Mouse (Mus musculus): ENCODE results near the gene Olfr826. TPM values are rescaled to one million over a fixed set of nuclear protein-coding genes. Genes with fewer than 3 reads are reported as not detected.
"Not testable (repeated sequence)": the region's sequence is repeated elsewhere in the genome, so short reads cannot be mapped to it uniquely, and the experiment has no call there.

The Olfr826 gene
- not detected in 2 replicates for polyA plus RNA-seq (2012; rRNA removed)

GRCm38 (mm10) chr10:130184086-130184485 lies at the start of gene Olfr826:
TSS of gene Olfr826 (minus strand) at chr10:130184186.
- Histone ChIP-seq H3K27ac (ENCODE audit: insufficient read depth, low read length) (no peak within 1 kb of the TSS), H3K4me1 (ENCODE audit: control insufficient read depth, insufficient read depth, low read length) (no peaks in the 10 kb centered on the region), H3K4me3 (ENCODE audit: insufficient read depth, low read length) (no peak within 1 kb of the TSS)
- no peak for TF ChIP-seq POLR2A (IDR thresholded peaks at IDR 0.05; ENCODE audit: extremely low read depth, insufficient read depth, low read length)
- no peak for TF ChIP-seq CTCF (IDR thresholded peaks at IDR 0.05; ENCODE audit: extremely low read depth, insufficient read depth, low read length)

DNA sequence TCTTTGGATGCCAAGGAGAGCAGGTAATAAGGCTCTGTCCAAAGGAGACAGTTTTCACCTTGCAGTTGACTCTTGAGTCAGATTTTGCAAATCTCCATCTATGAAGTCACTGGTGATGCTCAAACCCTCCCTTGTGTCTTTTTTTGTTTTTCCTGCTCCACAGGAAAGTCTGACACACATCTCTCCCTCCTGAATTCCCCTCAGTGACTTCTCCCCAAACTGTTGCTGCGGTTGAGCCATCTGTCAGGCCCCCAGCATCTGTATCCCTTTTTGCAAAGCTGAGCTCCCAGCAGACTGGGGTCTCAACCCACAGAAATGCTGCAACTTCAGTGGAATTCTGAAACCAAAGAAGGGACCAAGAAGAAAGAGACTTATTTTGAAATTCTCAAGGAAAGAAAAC lies 48.1 kb upstream of the Olfr826 start:
- TF ChIP-seq CTCF (IDR thresholded peaks at IDR 0.05; ENCODE audit: extremely low read depth, insufficient read depth, low read length) (no peak), POLR2A (IDR thresholded peaks at IDR 0.05; ENCODE audit: extremely low read depth, insufficient read depth, low read length) (no peak)
- no peak overlapping the region for H3K4me3 ChIP-seq (ENCODE audit: insufficient read depth, low read length)
- no peaks in the 10 kb centered on the region for H3K4me1 ChIP-seq (ENCODE audit: control insufficient read depth, insufficient read depth, low read length)
- H3K27ac ChIP-seq (ENCODE audit: insufficient read depth, low read length) = no peak overlapping the region

- TF ChIP-seq POLR2A (IDR thresholded peaks at IDR 0.05; ENCODE audit: extremely low read depth, insufficient read depth, low read length) (no peak), CTCF (IDR thresholded peaks at IDR 0.05; ENCODE audit: extremely low read depth, insufficient read depth, low read length) (peak; percentile 18; the same call in 1 of the 2 replicates)
These were observed 45.6 kb upstream of the Olfr826 start for GRCm38 (mm10) chr10:130229584-130229983.

DNA sequence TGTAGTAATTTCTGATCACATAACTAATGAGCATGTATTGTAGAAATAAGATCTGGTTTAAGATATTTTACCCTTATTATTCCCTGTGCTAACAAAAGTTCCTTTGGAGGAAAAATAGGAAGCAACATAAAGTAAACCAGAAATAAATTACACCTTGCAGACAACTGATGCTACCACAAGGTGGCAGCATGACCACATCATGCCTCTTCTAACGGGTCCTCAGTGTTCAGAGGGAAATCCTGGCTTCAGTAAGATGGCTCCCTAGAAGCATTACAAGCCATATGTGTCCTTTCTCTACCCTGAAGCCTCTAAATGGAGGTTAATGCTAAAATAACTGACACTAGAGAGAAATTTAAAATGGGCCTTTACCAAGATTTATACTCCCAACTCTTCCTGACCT lies 44.3 kb upstream of the Olfr826 start:
- Histone ChIP-seq H3K4me1 (ENCODE audit: control insufficient read depth, insufficient read depth, low read length) (no peaks in the 10 kb centered on the region), H3K27ac (ENCODE audit: insufficient read depth, low read length) (no peak overlapping the region), H3K4me3 (ENCODE audit: insufficient read depth, low read length) (no peak overlapping the region)
- TF ChIP-seq CTCF (IDR thresholded peaks at IDR 0.05; ENCODE audit: extremely low read depth, insufficient read depth, low read length) (peak; percentile 92), POLR2A (IDR thresholded peaks at IDR 0.05; ENCODE audit: extremely low read depth, insufficient read depth, low read length) (no peak)

More at GRCm38 (mm10) chr10:130229584-130229983, 45.6 kb upstream of the Olfr826 start:
- Histone ChIP-seq H3K27ac (ENCODE audit: insufficient read depth, low read length) (no peak overlapping the region), H3K4me3 (ENCODE audit: insufficient read depth, low read length) (no peak overlapping the region), H3K4me1 (ENCODE audit: control insufficient read depth, insufficient read depth, low read length) (no peaks in the 10 kb centered on the region)

- no peak overlapping the region for H3K27ac ChIP-seq (ENCODE audit: insufficient read depth, low read length)
- no peak overlapping the region for H3K4me3 ChIP-seq (ENCODE audit: insufficient read depth, low read length)
- TF ChIP-seq POLR2A (IDR thresholded peaks at IDR 0.05; ENCODE audit: extremely low read depth, insufficient read depth, low read length) (no peak), CTCF (IDR thresholded peaks at IDR 0.05; ENCODE audit: extremely low read depth, insufficient read depth, low read length) (no peak)
- no peaks in the 10 kb centered on the region for H3K4me1 ChIP-seq (ENCODE audit: control insufficient read depth, insufficient read depth, low read length)
These were observed 41.0 kb upstream of the Olfr826 start for GRCm38 (mm10) chr10:130225034-130225433.

- TF ChIP-seq CTCF (IDR thresholded peaks at IDR 0.05; ENCODE audit: extremely low read depth, insufficient read depth, low read length) (no peak), POLR2A (IDR thresholded peaks at IDR 0.05; ENCODE audit: extremely low read depth, insufficient read depth, low read length) (no peak)
- Histone ChIP-seq H3K27ac (ENCODE audit: insufficient read depth, low read length) (no peak within 1 kb of the TSS), H3K4me3 (ENCODE audit: insufficient read depth, low read length) (no peak within 1 kb of the TSS), H3K4me1 (ENCODE audit: control insufficient read depth, insufficient read depth, low read length) (no peaks in the 10 kb centered on the region)
These were observed 30.3 kb upstream of the Olfr826 start, which contains the start of gene Olfr827 for GRCm38 (mm10) chr10:130214303-130214702. TSS of gene Olfr827 (minus strand) at chr10:130214403.

GRCm38 (mm10) chr10:130166666-130167065 lies 17.3 kb downstream of the Olfr826 start, which contains the start of gene Olfr825:
TSS of gene Olfr825 (minus strand) at chr10:130166766.
- no peak within 1 kb of the TSS for H3K4me3 ChIP-seq (ENCODE audit: insufficient read depth, low read length)
- TF ChIP-seq CTCF (IDR thresholded peaks at IDR 0.05; ENCODE audit: extremely low read depth, insufficient read depth, low read length) = no peak
- no peak for TF ChIP-seq POLR2A (IDR thresholded peaks at IDR 0.05; ENCODE audit: extremely low read depth, insufficient read depth, low read length)
- no peaks in the 10 kb centered on the region for H3K4me1 ChIP-seq (ENCODE audit: control insufficient read depth, insufficient read depth, low read length)
- no peak within 1 kb of the TSS for H3K27ac ChIP-seq (ENCODE audit: insufficient read depth, low read length)

DNA sequence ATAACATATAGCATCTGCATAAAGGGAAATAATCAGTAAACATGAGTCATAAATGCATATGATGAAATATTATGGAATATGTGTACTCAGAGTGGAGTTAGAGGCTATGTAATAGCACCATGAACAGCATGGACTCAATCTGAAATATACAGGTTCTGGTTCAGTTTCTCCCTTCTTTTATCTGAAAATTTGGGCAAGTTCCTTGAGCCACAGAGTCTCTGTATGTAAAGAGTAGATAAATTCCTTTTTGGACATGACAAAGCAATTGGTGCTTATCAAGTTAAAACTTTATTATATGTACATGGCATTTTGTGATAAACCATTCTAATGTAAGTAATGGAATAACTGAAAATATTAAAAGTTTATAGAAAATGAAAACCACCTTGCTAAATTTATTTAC lies 18.8 kb downstream of the Olfr826 start:
- Histone ChIP-seq H3K4me1 (ENCODE audit: control insufficient read depth, insufficient read depth, low read length) (no peaks in the 10 kb centered on the region), H3K4me3 (ENCODE audit: insufficient read depth, low read length) (no peak overlapping the region), H3K27ac (ENCODE audit: insufficient read depth, low read length) (no peak overlapping the region)
- TF ChIP-seq CTCF (IDR thresholded peaks at IDR 0.05; ENCODE audit: extremely low read depth, insufficient read depth, low read length) (no peak), POLR2A (IDR thresholded peaks at IDR 0.05; ENCODE audit: extremely low read depth, insufficient read depth, low read length) (no peak)

DNA sequence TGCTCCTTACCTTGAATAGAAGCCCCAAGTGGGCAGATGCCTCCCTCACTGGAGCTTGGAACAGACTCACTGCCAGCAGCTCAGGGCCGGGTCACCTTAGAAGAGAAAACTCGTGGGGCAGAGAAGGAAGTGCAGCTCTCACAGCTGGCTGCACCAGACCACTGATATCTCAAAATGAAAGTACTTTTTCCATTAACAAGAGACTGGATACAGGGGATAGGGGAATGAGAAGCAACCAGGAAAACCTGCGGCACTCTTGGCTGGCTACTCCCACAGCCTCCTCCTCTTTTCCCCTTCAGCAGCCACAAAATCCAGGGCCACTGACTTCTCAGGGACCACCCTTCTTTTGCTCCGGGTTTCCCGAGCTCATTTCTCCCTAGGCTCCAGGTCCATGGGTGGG lies 39.9 kb downstream of the Olfr826 start:
- no peak overlapping the region for H3K27ac ChIP-seq (ENCODE audit: insufficient read depth, low read length)
- H3K4me1 ChIP-seq (ENCODE audit: control insufficient read depth, insufficient read depth, low read length) = no peaks in the 10 kb centered on the region
- H3K4me3 ChIP-seq (ENCODE audit: insufficient read depth, low read length) = no peak overlapping the region
- no peak for TF ChIP-seq POLR2A (IDR thresholded peaks at IDR 0.05; ENCODE audit: extremely low read depth, insufficient read depth, low read length)
- no peak for TF ChIP-seq CTCF (IDR thresholded peaks at IDR 0.05; ENCODE audit: extremely low read depth, insufficient read depth, low read length)

DNA sequence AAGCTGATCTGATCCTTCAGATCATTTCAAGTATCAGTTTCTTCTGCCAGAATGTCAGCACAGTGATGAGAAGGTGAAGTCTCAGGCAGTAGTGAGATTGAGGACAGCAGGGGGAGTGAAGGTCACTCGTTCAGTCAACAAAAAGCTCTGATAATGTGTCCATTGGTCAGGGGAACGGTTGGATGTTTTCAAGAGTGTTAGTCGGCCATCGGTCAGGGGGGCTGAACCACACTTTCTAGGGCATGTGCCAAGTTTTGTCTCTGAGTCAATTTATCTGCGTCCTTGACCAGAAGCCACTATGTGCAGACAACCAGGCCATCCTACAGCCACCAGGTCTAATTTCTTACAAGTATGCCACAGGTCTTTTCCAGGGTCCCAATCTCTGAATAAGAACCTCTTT lies 41.5 kb downstream of the Olfr826 start:
- not testable (repeated sequence) for H3K4me1 ChIP-seq (ENCODE audit: control insufficient read depth, insufficient read depth, low read length); H3K27ac ChIP-seq (ENCODE audit: insufficient read depth, low read length); H3K4me3 ChIP-seq (ENCODE audit: insufficient read depth, low read length)

Measured in cortical plate, adult 2 months (tissue).